Mouse (Mus musculus) hindbrain, postnatal 0 days (tissue): ENCODE results near the gene Thsd7a. TPM values are rescaled to one million over a fixed set of nuclear protein-coding genes. Genes with fewer than 3 reads are reported as not detected.
A peak's percentile ranks its signal among the peaks of the same experiment; 100 is the strongest.

ENCODE experiments used
- ATAC-seq: fragments of 200-750 bp; cut with Nextera tagmentation; 2 replicates; pipeline ENCODE4 v1.8.0; 2017; ENCODE audit warnings: mild to moderate bottlenecking, moderate TSS enrichment, moderate library complexity
- DNase-seq: peaks from one replicate; pipeline ENCODE4 v3.0.0-alpha.2; 2015; ENCODE audit warnings: low spot score
- H3K27ac ChIP-seq: fragments of 300-500 bp; sonication (generic); 2 replicates; pipeline ENCODE4 v1.5.1; 2014; ENCODE audit warnings: mild to moderate bottlenecking
- H3K27me3 ChIP-seq: fragments of 300-500 bp; sonication (generic); 2 replicates; pipeline ENCODE4 v1.6.1; 2014; ENCODE audit warnings: low read length, mixed read lengths; ENCODE audit not compliant: insufficient read depth
- H3K36me3 ChIP-seq: fragments of 300-500 bp; sonication (generic); 2 replicates; pipeline ENCODE4 v1.6.1; 2014; ENCODE audit warnings: low read length, mixed read lengths; ENCODE audit not compliant: insufficient read depth
- H3K4me1 ChIP-seq: fragments of 300-500 bp; sonication (generic); 2 replicates; pipeline ENCODE4 v1.6.1; 2014; ENCODE audit warnings: antibody characterized with exemption, low read length, mixed read lengths; ENCODE audit not compliant: insufficient read depth
- H3K4me2 ChIP-seq: fragments of 300-500 bp; sonication (generic); 2 replicates; pipeline ENCODE4 v1.6.1; 2014; ENCODE audit warnings: low read depth, mild to moderate bottlenecking, low read length, moderate library complexity, mixed read lengths
- H3K4me3 ChIP-seq: fragments of 300-500 bp; sonication (generic); 2 replicates; pipeline ENCODE4 v1.5.1; 2014; ENCODE audit warnings: low read length
- H3K9ac ChIP-seq: fragments of 300-500 bp; sonication (generic); replicated peaks from 2 replicates; pipeline ENCODE4 v1.6.1; 2014; ENCODE audit warnings: mild to moderate bottlenecking, low read length, moderate library complexity, mixed read lengths
- H3K9me3 ChIP-seq: fragments of 300-500 bp; sonication (generic); 2 replicates; pipeline ENCODE4 v1.6.1; 2016; ENCODE audit warnings: low read length, mixed read lengths
- CTCF ChIP-seq: IDR thresholded peaks from 2 replicates; pipeline ENCODE4 v1.5.1; 2016; ENCODE audit warnings: antibody characterized with exemption, control low read depth, low read depth
- WGBS: fragments of 180-500 bp; shearing (Covaris S2); extraction: QIAGEN DNeasy Blood & Tissue Kit; methylation state at CpG from one replicate; pipeline ENCODE4 v1.1.7; 2014; 5-methylcytosine and 5-hydroxymethylcytosine counted together
- polyA plus RNA-seq: library from polyadenylated mRNA; unstranded; fragments of >200 nt; fragmentation: Nextera tagmentation; extraction: Ambion mirVana; gene quantifications from 2 replicates; pipeline ENCODE4 v1.2.1, GENCODE M21; 2015
- total RNA-seq: library from RNA; depleted of rRNA; stranded (reverse); fragments of >200 nt; gene quantifications from 2 replicates; pipeline ENCODE4 v1.2.3, GENCODE M21; 2014

The Thsd7a gene
- total and polyA plus RNA-seq, 2 experiments from 2014 or later: 16.5 to 20.8 TPM

- no peak overlapping the region for H3K4me3 ChIP-seq
- H3K27me3 ChIP-seq: no peaks in the 10 kb centered on the region
- H3K36me3 ChIP-seq: no peaks in the 10 kb centered on the region
- H3K4me2 ChIP-seq: no peak overlapping the region
- 56% methylated on average over 4 of the region's 4 CpGs for WGBS
- no peak overlapping the region for H3K9ac ChIP-seq
- TF ChIP-seq CTCF: no peak
- no peak for ATAC-seq
- no peak overlapping the region for H3K27ac ChIP-seq
- H3K9me3 ChIP-seq: no peaks in the 10 kb centered on the region
- no peak for DNase-seq
- H3K4me1 ChIP-seq: no peaks in the 10 kb centered on the region
These were observed 332.2 kb downstream of the Thsd7a start for GRCm38 (mm10) chr6:12416976-12417375.

GRCm38 (mm10) chr6:12404441-12404840 is 344.8 kb downstream of the Thsd7a start:
- Histone ChIP-seq H3K27me3 (no peaks in the 10 kb centered on the region), H3K9ac (no peak overlapping the region), H3K27ac (no peak overlapping the region), H3K4me3 (no peak overlapping the region), H3K4me2 (no peak overlapping the region), H3K9me3 (no peaks in the 10 kb centered on the region), H3K4me1 (no peaks in the 10 kb centered on the region), H3K36me3 (no peaks in the 10 kb centered on the region)
- ATAC-seq: no peak
- TF ChIP-seq CTCF: no peak
- DNase-seq: peak; percentile 57
- WGBS: 43% methylated on average over 2 of the region's 2 CpGs

DNA sequence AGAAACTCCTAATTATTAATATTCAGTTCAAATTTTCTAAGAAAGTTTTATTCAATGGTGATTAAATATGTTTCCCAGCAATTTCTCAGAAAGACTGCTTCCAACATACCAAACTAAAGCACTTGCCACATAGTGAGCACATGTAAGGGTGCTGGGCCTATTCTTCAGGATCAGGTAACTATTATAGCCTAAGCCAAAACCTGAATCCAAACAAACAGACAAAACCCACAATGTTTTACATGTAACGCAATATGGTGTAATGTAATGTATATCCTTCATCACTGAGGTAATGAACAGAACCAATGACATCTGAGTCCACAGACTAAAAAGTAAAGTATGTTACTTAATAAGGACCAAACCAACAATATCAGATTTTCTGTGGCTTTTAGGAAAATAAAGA is 346.2 kb downstream of the Thsd7a start:
- Histone ChIP-seq H3K4me3 (no peak overlapping the region), H3K27ac (no peak overlapping the region), H3K9ac (no peak overlapping the region), H3K4me1 (no peaks in the 10 kb centered on the region), H3K36me3 (no peaks in the 10 kb centered on the region), H3K9me3 (no peaks in the 10 kb centered on the region), H3K4me2 (no peak overlapping the region), H3K27me3 (no peaks in the 10 kb centered on the region)
- 96% methylated on average over 1 of the region's 1 CpGs for WGBS
- DNase-seq: no peak
- no peak for TF ChIP-seq CTCF
- no peak for ATAC-seq

DNA sequence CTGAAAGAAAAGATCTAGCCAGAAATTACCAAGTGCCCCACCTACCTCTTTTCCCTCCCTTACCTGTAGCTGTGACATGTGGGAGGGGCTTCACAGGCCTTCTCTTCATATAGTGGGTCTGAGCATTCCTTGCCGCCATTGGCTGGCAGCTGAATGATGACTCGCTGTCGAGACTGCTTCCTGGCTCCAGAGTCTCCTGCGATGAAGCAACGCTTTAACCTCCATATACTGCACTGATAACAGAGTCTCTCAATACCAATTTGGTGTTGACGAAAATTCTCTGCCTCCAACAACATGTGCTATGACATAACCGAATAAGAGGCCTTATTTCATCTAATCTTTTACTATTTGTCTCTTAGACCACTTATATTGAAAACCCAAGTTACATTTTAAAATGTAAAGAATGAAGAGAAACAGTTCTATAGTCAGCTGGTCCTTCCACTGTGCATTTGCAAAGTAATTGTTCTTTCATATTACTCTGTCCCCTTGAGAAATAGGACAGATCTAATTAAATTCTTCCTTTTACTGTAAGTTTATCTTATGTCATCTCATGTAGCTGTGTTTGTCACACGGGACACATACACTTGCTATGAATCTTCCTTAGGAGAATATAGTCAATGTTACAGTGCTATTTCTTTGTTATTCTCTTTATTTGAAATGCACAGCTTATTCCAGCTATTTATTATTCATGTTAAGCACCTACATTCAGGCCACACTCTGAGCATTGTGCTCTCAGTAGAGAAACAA is 351.3 kb downstream of the Thsd7a start:
- peak; percentile 45; the same call in 1 of the 2 replicates for ATAC-seq
- Histone ChIP-seq H3K27me3 (no peaks in the 10 kb centered on the region), H3K27ac (no peak overlapping the region), H3K9ac (no peak overlapping the region), H3K4me2 (no peak overlapping the region), H3K4me3 (no peak overlapping the region), H3K4me1 (no peaks in the 10 kb centered on the region), H3K9me3 (no peaks in the 10 kb centered on the region), H3K36me3 (no peaks in the 10 kb centered on the region)
- DNase-seq: no peak
- no peak for TF ChIP-seq CTCF
- WGBS: 86% methylated on average over 8 of the region's 8 CpGs

DNA sequence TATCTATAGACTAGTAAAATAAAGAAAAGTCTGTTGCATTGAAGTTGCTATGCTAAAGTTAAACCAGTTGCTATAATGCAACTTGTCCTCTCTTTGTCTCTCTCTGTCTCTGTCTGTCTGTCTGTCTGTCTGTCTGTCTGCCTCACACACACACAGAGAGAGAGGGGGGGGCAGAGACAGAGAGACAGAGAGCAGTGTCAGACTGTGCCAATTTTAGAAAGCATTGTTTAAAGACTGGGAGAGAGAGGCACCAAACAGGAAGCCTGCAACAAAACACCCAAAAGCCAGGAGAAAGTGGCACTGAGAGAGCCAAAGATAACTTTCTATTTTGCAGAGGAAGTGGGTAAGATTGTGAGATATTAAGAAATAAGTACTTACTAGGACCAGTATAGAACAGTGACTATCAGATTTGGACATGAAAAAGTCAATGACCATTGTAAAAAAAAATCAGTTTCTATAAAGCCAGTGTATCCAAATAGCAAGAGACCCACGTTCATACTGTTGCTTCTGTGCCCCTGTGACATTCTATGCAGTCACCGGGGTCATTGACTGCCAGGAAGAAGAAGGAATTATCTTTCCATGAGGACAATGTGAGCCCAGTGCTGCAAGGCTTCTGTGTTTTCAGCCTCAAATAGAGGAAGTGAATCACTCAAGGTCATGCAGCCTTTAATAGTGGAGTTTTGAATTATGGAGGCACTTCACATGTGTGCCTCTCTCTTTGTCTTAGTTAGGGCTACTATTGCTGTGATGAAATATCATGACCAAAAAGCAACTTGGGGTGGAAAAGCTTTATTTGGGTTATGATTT is 355.4 kb downstream of the Thsd7a start:
- TF ChIP-seq CTCF: no peak
- H3K27ac ChIP-seq: no peak overlapping the region
- no peaks in the 10 kb centered on the region for H3K4me1 ChIP-seq
- H3K4me2 ChIP-seq: no peak overlapping the region
- H3K9me3 ChIP-seq: no peaks in the 10 kb centered on the region
- H3K27me3 ChIP-seq: no peaks in the 10 kb centered on the region
- DNase-seq: no peak
- no peaks in the 10 kb centered on the region for H3K36me3 ChIP-seq
- WGBS: 58% methylated on average over 2 of the region's 2 CpGs
- no peak overlapping the region for H3K9ac ChIP-seq
- no peak for ATAC-seq
- H3K4me3 ChIP-seq: no peak overlapping the region

DNA sequence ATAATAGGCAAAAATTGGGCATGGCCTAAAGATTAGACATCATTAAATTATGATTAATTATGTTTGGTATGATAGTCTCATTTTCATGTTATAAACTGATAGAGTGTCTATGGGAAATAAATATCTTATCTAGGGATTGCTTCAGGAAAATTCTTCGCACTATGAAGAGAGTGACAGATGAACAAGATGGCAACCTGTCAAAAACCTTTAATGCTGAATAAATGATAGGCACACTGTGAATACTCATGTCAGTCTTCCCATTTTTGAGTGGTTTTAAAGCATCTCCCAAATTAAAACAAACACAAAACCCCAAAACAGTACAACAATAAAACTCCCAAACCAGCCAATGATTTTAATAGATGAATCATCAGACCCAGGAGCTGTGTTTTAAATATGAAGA is 362.5 kb downstream of the Thsd7a start:
- Histone ChIP-seq H3K4me3 (no peak overlapping the region), H3K27me3 (no peaks in the 10 kb centered on the region), H3K4me1 (no peaks in the 10 kb centered on the region), H3K36me3 (no peaks in the 10 kb centered on the region), H3K9me3 (no peaks in the 10 kb centered on the region), H3K4me2 (no peak overlapping the region), H3K27ac (no peak overlapping the region), H3K9ac (no peak overlapping the region)
- DNase-seq (no peak), ATAC-seq (no peak)
- 80% methylated on average over 1 of the region's 1 CpGs for WGBS
- TF ChIP-seq CTCF: no peak

GRCm38 (mm10) chr6:12385591-12385990 is 363.6 kb downstream of the Thsd7a start:
- no peak for TF ChIP-seq CTCF
- no peak for DNase-seq
- ATAC-seq: no peak
- H3K27ac ChIP-seq: no peak overlapping the region
- H3K4me2 ChIP-seq: no peak overlapping the region
- no peaks in the 10 kb centered on the region for H3K4me1 ChIP-seq
- WGBS: 88% methylated on average over 3 of the region's 3 CpGs
- no peak overlapping the region for H3K4me3 ChIP-seq
- no peaks in the 10 kb centered on the region for H3K27me3 ChIP-seq
- no peak overlapping the region for H3K9ac ChIP-seq
- H3K36me3 ChIP-seq: no peaks in the 10 kb centered on the region
- no peaks in the 10 kb centered on the region for H3K9me3 ChIP-seq
